Mouse (Mus musculus) olfactory bulb, adult 2 months (tissue): ENCODE results near the gene Ranbp10.

Source experiments
- CTCF ChIP-seq: fragments of 200-500 bp; IDR thresholded peaks from 2 replicates; pipeline ENCODE4 v1.5.1; 2012; ENCODE audit warnings: low read depth, mild to moderate bottlenecking, low read length, moderate library complexity; ENCODE audit not compliant: insufficient read depth
- POLR2A ChIP-seq: fragments of 200-500 bp; IDR thresholded peaks from 2 replicates; pipeline ENCODE4 v1.6.1; 2012; ENCODE audit warnings: mild to moderate bottlenecking, low read depth, low read length, moderate library complexity; ENCODE audit not compliant: insufficient read depth

DNA sequence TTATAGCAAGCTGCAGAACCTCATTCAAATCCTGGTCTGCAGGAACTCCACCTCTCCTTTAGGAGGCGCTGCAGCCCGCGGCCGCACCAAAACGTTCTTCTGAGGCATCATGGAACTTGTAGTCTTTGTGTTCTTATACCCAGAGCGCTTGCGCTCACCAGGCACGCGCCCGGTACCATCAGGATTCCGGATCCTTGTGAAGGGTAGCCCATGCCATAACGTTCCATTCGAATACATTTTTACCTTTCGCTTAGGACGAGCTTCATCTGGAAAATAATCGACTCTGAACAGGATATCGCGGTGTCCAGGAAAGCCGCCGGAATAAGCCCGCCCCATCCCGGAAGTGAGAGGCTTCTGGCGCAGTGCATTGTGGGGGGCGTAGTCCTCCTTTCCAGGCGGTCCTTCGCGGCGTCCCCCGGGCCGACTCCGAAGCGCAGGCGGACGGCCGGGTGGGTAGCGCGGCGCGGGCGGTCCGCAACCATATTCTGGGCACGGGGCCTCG is 27.6 kb upstream of the Ranbp10 start, which contains the start of gene Thap11:
- TF ChIP-seq POLR2A (0 out of 2 replicates have a peak, but pooled peaks have one; percentile 20), CTCF (peak; percentile 58; the same call in 1 of the 2 replicates)
